Mouse (Mus musculus) c-Kit-positive CD71-negative TER-119-negative erythroid progenitor cells, embryonic 14.5 days (primary cell): ENCODE results near the gene Gm10273.
"Not testable (repeated sequence)": the region's sequence is repeated elsewhere in the genome, so short reads cannot be mapped to it uniquely, and the experiment has no call there.

Experiments
- DNase-seq: peaks from one replicate; pipeline ENCODE4 v3.0.0-alpha.2; 2013; ENCODE audit warnings: low read depth

Gene Gm10273

GRCm38 (mm10) chr10:59395461-59395860 is at the start of gene Gm10273:
Gene Gm10273, plus strand, starts transcription at chr10:59395632.
- DNase-seq, result not testable (repeated sequence)

GRCm38 (mm10) chr10:59346560-59346959 is 48.9 kb upstream of the Gm10273 start:
- DNase-seq, result no peak

- DNase-seq, result no peak
Measured at GRCm38 (mm10) chr10:59348200-59348599, 47.2 kb upstream of the Gm10273 start.

GRCm38 (mm10) chr10:59349536-59349935 is 45.9 kb upstream of the Gm10273 start:
- no peak for DNase-seq

GRCm38 (mm10) chr10:59353065-59353464 is 42.4 kb upstream of the Gm10273 start:
- no peak for DNase-seq

GRCm38 (mm10) chr10:59354120-59354519 is 41.3 kb upstream of the Gm10273 start:
- DNase-seq, result no peak

- DNase-seq, result no peak
Measured at GRCm38 (mm10) chr10:59355020-59355419, 40.4 kb upstream of the Gm10273 start.

- DNase-seq, result no peak
Measured at GRCm38 (mm10) chr10:59358744-59359143, 36.7 kb upstream of the Gm10273 start.

GRCm38 (mm10) chr10:59363208-59363607 is 32.2 kb upstream of the Gm10273 start:
- DNase-seq, result no peak

- DNase-seq, result no peak
Measured at GRCm38 (mm10) chr10:59364551-59364950, 30.9 kb upstream of the Gm10273 start.

- DNase-seq, result no peak
Measured at GRCm38 (mm10) chr10:59365804-59366589, 29.4 kb upstream of the Gm10273 start.

- DNase-seq, result no peak
Measured at GRCm38 (mm10) chr10:59366746-59367145, 28.7 kb upstream of the Gm10273 start.

GRCm38 (mm10) chr10:59367206-59367605 is 28.2 kb upstream of the Gm10273 start:
- DNase-seq, result no peak

- no peak for DNase-seq
Measured at GRCm38 (mm10) chr10:59368729-59369128, 26.7 kb upstream of the Gm10273 start.

GRCm38 (mm10) chr10:59369426-59369825 is 26.0 kb upstream of the Gm10273 start:
- DNase-seq, result no peak

GRCm38 (mm10) chr10:59377906-59378305 is 17.5 kb upstream of the Gm10273 start:
- no peak for DNase-seq

GRCm38 (mm10) chr10:59378728-59379127 is 16.7 kb upstream of the Gm10273 start:
- DNase-seq, result no peak

GRCm38 (mm10) chr10:59379927-59380326 is 15.5 kb upstream of the Gm10273 start:
- DNase-seq, result no peak

GRCm38 (mm10) chr10:59380411-59380821 is 15.0 kb upstream of the Gm10273 start:
- no peak for DNase-seq

- DNase-seq, result not testable (repeated sequence)
Measured at GRCm38 (mm10) chr10:59381563-59381962, 13.9 kb upstream of the Gm10273 start.

GRCm38 (mm10) chr10:59386951-59387350 is 8.5 kb upstream of the Gm10273 start:
- DNase-seq, result no peak

GRCm38 (mm10) chr10:59389652-59390051 is 5.8 kb upstream of the Gm10273 start:
- DNase-seq, result no peak

- no peak for DNase-seq
Measured at GRCm38 (mm10) chr10:59391907-59392306, 3.5 kb upstream of the Gm10273 start.
